Mouse (Mus musculus) MEL (cell line): Measurements from ENCODE around the gene Srsf3. TPM values are rescaled to one million over a fixed set of nuclear protein-coding genes. Genes with fewer than 3 reads are reported as not detected.

Experiments
- DNase-seq: peaks from one replicate; pipeline ENCODE4 v3.0.0; 2011; ENCODE audit warnings: low read depth, low spot score
- H3K27ac ChIP-seq: 2 replicates; pipeline ENCODE4 v1.5.1; 2012; ENCODE audit warnings: low read depth, mild to moderate bottlenecking, control low read depth, low read length, moderate library complexity; ENCODE audit not compliant: control insufficient read depth
- H3K27me3 ChIP-seq, 2 experiments: fragments of 150-350 bp in 1 of 2; sonication (generic) in 1 of 2; 2 replicates each; pipeline ENCODE4 v1.6.1; 2012; ENCODE audit warnings: low read length in 2 of 2, mild to moderate bottlenecking in 2 of 2, improper control_type of control experiment in 1 of 2, moderate library complexity in 1 of 2; ENCODE audit not compliant: insufficient read depth in 2 of 2, control insufficient read depth in 1 of 2
- H3K36me3 ChIP-seq, 2 experiments: 2 replicates each; pipeline ENCODE4 v1.6.1; 2012 to 2014; ENCODE audit warnings: low read length in 2 of 2, improper control_type of control experiment in 1 of 2, inconsistent platforms in 1 of 2, mild to moderate bottlenecking in 1 of 2; ENCODE audit not compliant: insufficient read depth in 2 of 2, control insufficient read depth in 1 of 2
- H3K4me1 ChIP-seq, 2 experiments: fragments of 150-350 bp in 1 of 2; sonication (generic) in 1 of 2; 2 replicates each; pipeline ENCODE4 v1.6.1; 2012; ENCODE audit warnings: low read length in 2 of 2, improper control_type of control experiment in 1 of 2, mild to moderate bottlenecking in 1 of 2; ENCODE audit not compliant: insufficient read depth in 2 of 2, control insufficient read depth in 1 of 2
- H3K4me3 ChIP-seq, 2 experiments: fragments of 150-350 bp in 1 of 2; sonication (generic) in 1 of 2; 2 replicates each; pipeline ENCODE4 v1.5.1; 2012; ENCODE audit warnings: low read depth in 2 of 2, low read length in 2 of 2, mild to moderate bottlenecking in 2 of 2, moderate library complexity in 2 of 2, control low read depth in 1 of 2, improper control_type of control experiment in 1 of 2; ENCODE audit not compliant: control insufficient read depth in 1 of 2, insufficient read depth in 1 of 2
- H3K79me2 ChIP-seq: 2 replicates; pipeline ENCODE4 v1.6.1; 2012; ENCODE audit warnings: mild to moderate bottlenecking, low read length, moderate library complexity; ENCODE audit not compliant: control insufficient read depth, poor library complexity, insufficient read depth
- H3K9ac ChIP-seq: 2 replicates; pipeline ENCODE4 v1.6.1; 2012; ENCODE audit warnings: low read depth, mild to moderate bottlenecking, control low read depth, low read length, moderate library complexity; ENCODE audit not compliant: control insufficient read depth, poor library complexity, severe bottlenecking
- H3K9me3 ChIP-seq: fragments of 150-350 bp; sonication (generic); replicated peaks from 2 replicates; pipeline ENCODE4 v1.6.1; 2012; ENCODE audit warnings: mild to moderate bottlenecking, low read length, improper control_type of control experiment, moderate library complexity; ENCODE audit not compliant: insufficient read depth
- CHD1 ChIP-seq: IDR thresholded peaks from 2 replicates; pipeline ENCODE4 v1.6.1; 2012; ENCODE audit warnings: low read depth, mild to moderate bottlenecking, inconsistent platforms, low read length, improper control_type of control experiment
- CHD2 ChIP-seq: IDR thresholded peaks from 2 replicates; pipeline ENCODE4 v1.6.1; 2011; ENCODE audit warnings: low read length, improper control_type of control experiment
- CTCF ChIP-seq, 3 experiments: IDR thresholded peaks in 2 of 3; conservative IDR thresholded peaks in 1 of 3; 2 replicates each; pipeline ENCODE4 v1.5.1; 2011 to 2012; ENCODE audit warnings: low read length in 3 of 3, low read depth in 2 of 3, mild to moderate bottlenecking in 2 of 3, improper control_type of control experiment in 1 of 3, inconsistent platforms in 1 of 3, mixed read lengths in 1 of 3, moderate library complexity in 1 of 3; ENCODE audit not compliant: control insufficient read depth in 1 of 3, insufficient read depth in 1 of 3, poor library complexity in 1 of 3, severe bottlenecking in 1 of 3
- E2F4 ChIP-seq: IDR thresholded peaks from 2 replicates; pipeline ENCODE4 v1.6.1; 2011; ENCODE audit warnings: low read depth, low read length, improper control_type of control experiment, borderline replicate concordance
- EP300 ChIP-seq, 2 experiments: IDR thresholded peaks; 2 replicates each; pipeline ENCODE4 v1.6.1; 2011; ENCODE audit warnings: improper control_type of control experiment in 2 of 2, low read length in 2 of 2, low read depth in 1 of 2, mild to moderate bottlenecking in 1 of 2
- ETS1 ChIP-seq: IDR thresholded peaks from 2 replicates; pipeline ENCODE4 v1.6.1; 2012; ENCODE audit warnings: low read depth, mild to moderate bottlenecking, inconsistent platforms, low read length, improper control_type of control experiment, moderate library complexity
- GABPA ChIP-seq: IDR thresholded peaks from 2 replicates; pipeline ENCODE4 v1.6.1; 2012; ENCODE audit warnings: low read depth, mild to moderate bottlenecking, inconsistent platforms, low read length, improper control_type of control experiment, moderate library complexity
- KAT2A ChIP-seq: conservative IDR thresholded peaks from 2 replicates; pipeline ENCODE4 v1.6.1; 2012; ENCODE audit warnings: low read depth, low read length, improper control_type of control experiment, inconsistent platforms
- MAZ ChIP-seq: IDR thresholded peaks from 2 replicates; pipeline ENCODE4 v1.6.1; 2012; ENCODE audit warnings: low read depth, mild to moderate bottlenecking, inconsistent platforms, low read length, improper control_type of control experiment
- MXI1 ChIP-seq: IDR thresholded peaks from 2 replicates; pipeline ENCODE4 v1.6.1; 2011; ENCODE audit warnings: mild to moderate bottlenecking, low read depth, low read length, improper control_type of control experiment
- NELFE ChIP-seq: IDR thresholded peaks from 2 replicates; pipeline ENCODE4 v1.6.1; 2011; ENCODE audit warnings: low read depth, low read length, improper control_type of control experiment
- NRF1 ChIP-seq: IDR thresholded peaks from 2 replicates; pipeline ENCODE4 v1.6.1; 2014; ENCODE audit warnings: low read depth, mild to moderate bottlenecking, inconsistent platforms, low read length, improper control_type of control experiment, moderate library complexity; ENCODE audit not compliant: poor library complexity, insufficient read depth, severe bottlenecking
- POLR2AphosphoS2 ChIP-seq: IDR thresholded peaks from 2 replicates; pipeline ENCODE4 v1.6.1; 2011; ENCODE audit warnings: low read length, improper control_type of control experiment
- POLR2AphosphoS5 ChIP-seq: IDR thresholded peaks from 2 replicates; pipeline ENCODE4 v1.6.1; 2012; ENCODE audit warnings: low read depth, borderline replicate concordance, mild to moderate bottlenecking, inconsistent platforms, low read length, moderate library complexity, mixed read lengths
- RAD21 ChIP-seq: IDR thresholded peaks from 2 replicates; pipeline ENCODE4 v1.6.1; 2011; ENCODE audit warnings: mild to moderate bottlenecking, low read depth, low read length, improper control_type of control experiment
- RCOR1 ChIP-seq: IDR thresholded peaks from 2 replicates; pipeline ENCODE4 v1.6.1; 2012; ENCODE audit warnings: low read depth, mild to moderate bottlenecking, inconsistent platforms, low read length, improper control_type of control experiment
- SIN3A ChIP-seq: IDR thresholded peaks from 2 replicates; pipeline ENCODE4 v1.6.1; 2012; ENCODE audit warnings: low read length, improper control_type of control experiment, inconsistent platforms
- SMC3 ChIP-seq: IDR thresholded peaks from 2 replicates; pipeline ENCODE4 v1.6.1; 2011; ENCODE audit warnings: low read depth, low read length, improper control_type of control experiment
- TAL1 ChIP-seq: IDR thresholded peaks from 2 replicates; pipeline ENCODE4 v1.6.1; 2012; ENCODE audit warnings: mild to moderate bottlenecking, inconsistent platforms, low read length, moderate library complexity, mixed read lengths
- TBP ChIP-seq: IDR thresholded peaks from 2 replicates; pipeline ENCODE4 v1.8.0; 2011; ENCODE audit warnings: low read depth, low read length, improper control_type of control experiment
- TCF12 ChIP-seq: IDR thresholded peaks from 2 replicates; pipeline ENCODE4 v1.6.1; 2014; ENCODE audit warnings: low read depth, mild to moderate bottlenecking, inconsistent platforms, low read length, improper control_type of control experiment, moderate library complexity
- UBTF ChIP-seq: IDR thresholded peaks from 2 replicates; pipeline ENCODE4 v1.6.1; 2012; ENCODE audit warnings: low read depth, mild to moderate bottlenecking, inconsistent platforms, low read length, improper control_type of control experiment, moderate library complexity, borderline replicate concordance; ENCODE audit not compliant: insufficient read depth
- USF1 ChIP-seq: IDR thresholded peaks from 2 replicates; pipeline ENCODE4 v1.6.1; 2014; ENCODE audit warnings: low read depth, mild to moderate bottlenecking, inconsistent platforms, low read length, improper control_type of control experiment, moderate library complexity
- USF2 ChIP-seq, 2 experiments: IDR thresholded peaks; 2 replicates each; pipeline ENCODE4 v1.6.1; 2011 to 2012; ENCODE audit warnings: improper control_type of control experiment in 2 of 2, low read length in 2 of 2, borderline replicate concordance in 1 of 2, inconsistent platforms in 1 of 2, low read depth in 1 of 2, mild to moderate bottlenecking in 1 of 2; ENCODE audit not compliant: insufficient read depth in 1 of 2
- ZC3H11A ChIP-seq: IDR thresholded peaks from 2 replicates; pipeline ENCODE4 v1.6.1; 2012; ENCODE audit warnings: low read depth, mild to moderate bottlenecking, inconsistent platforms, low read length, improper control_type of control experiment
- ZMIZ1 ChIP-seq: IDR thresholded peaks from 2 replicates; pipeline ENCODE4 v1.6.1; 2012; ENCODE audit warnings: low read depth, mild to moderate bottlenecking, inconsistent platforms, low read length, improper control_type of control experiment, moderate library complexity
- polyA plus RNA-seq, 2 experiments: library from polyadenylated mRNA; stranded (reverse) in 1 of 2; unstranded in 1 of 2; fragments of >175 nt in 1 of 2; fragments of >200 nt in 1 of 2; gene quantifications; 2 replicates each; pipeline versions ENCODE4 v1.2.1 to v1.2.4; 2012; ENCODE audit warnings: low replicate concordance in 2 of 2, low read depth in 1 of 2; ENCODE audit not compliant: insufficient read length in 2 of 2, insufficient read depth in 1 of 2, missing spikeins in 1 of 2
- total RNA-seq: library from RNA; depleted of rRNA; stranded (reverse); fragments of 300-350 nt; gene quantifications from 2 replicates; pipeline ENCODE4 v1.2.3, GENCODE M21; 2012

Srsf3 gene
- total and polyA plus RNA-seq, 3 experiments: 326 to 556 (median 367) TPM

GRCm38 (mm10) chr17:29016705-29017104 lies 15.7 kb upstream of the Srsf3 start:
- no peaks in the 10 kb centered on the region for H3K27me3 ChIP-seq
- H3K27ac ChIP-seq: no peak overlapping the region
- no peak overlapping the region for H3K9ac ChIP-seq
- H3K9me3 ChIP-seq: no peaks in the 10 kb centered on the region
- no peaks in the 10 kb centered on the region for H3K36me3 ChIP-seq
- H3K79me2 ChIP-seq: no peaks in the 10 kb centered on the region
- H3K4me1 ChIP-seq: no peaks in the 10 kb centered on the region
- no peak overlapping the region for H3K4me3 ChIP-seq
- TF ChIP-seq SIN3A (no peak), EP300 (IDR thresholded peaks at IDR 0.05; ENCODE audit: low read depth in 1 of 2, low read length in 2 of 2) (no peak), MXI1 (no peak), NELFE (no peak), USF1 (no peak), E2F4 (no peak), GABPA (no peak), USF2 (IDR thresholded peaks at IDR 0.05; ENCODE audit: borderline replicate concordance in 1 of 2, insufficient read depth in 1 of 2, low read depth in 1 of 2, low read length in 2 of 2) (no peak), TCF12 (no peak), CHD2 (no peak), ETS1 (no peak), TBP (no peak), ZMIZ1 (no peak), KAT2A (no peak), CHD1 (no peak), TAL1 (no peak), NRF1 (no peak)
- DNase-seq: no peak

- H3K27ac ChIP-seq: no peak overlapping the region
- peak; percentile 93 to 96 (median 95) for TF ChIP-seq CTCF (IDR thresholded peaks at IDR 0.05 in 2 of 3, conservative IDR thresholded peaks at IDR 0.05 in 1 of 3; ENCODE audit: control insufficient read depth in 1 of 3, insufficient read depth in 1 of 3, low read depth in 2 of 3, low read length in 3 of 3, poor library complexity in 1 of 3, severe bottlenecking in 1 of 3)
- no peak for TF ChIP-seq TAL1
- TF ChIP-seq POLR2AphosphoS5: no peak
- TF ChIP-seq SIN3A: peak; percentile 33; the same call in 1 of the 2 replicates
- peak; percentile 87 for TF ChIP-seq RAD21
- no peak for TF ChIP-seq RCOR1
- TF ChIP-seq SMC3: peak; percentile 89
- peak; percentile 63 for TF ChIP-seq ZC3H11A
- no peak for TF ChIP-seq UBTF
- no peak for TF ChIP-seq MAZ
- TF ChIP-seq POLR2AphosphoS2: no peak
- TF ChIP-seq MXI1: peak; percentile 18; the same call in 1 of the 2 replicates
- TF ChIP-seq, all 39 proteins: peak for 6
- DNase-seq: peak; percentile 87
Observed at GRCm38 (mm10) chr17:29018292-29018984, 14.0 kb upstream of the Srsf3 start.

More at GRCm38 (mm10) chr17:29018292-29018984, 14.0 kb upstream of the Srsf3 start:
- no peak overlapping the region for H3K9ac ChIP-seq
- H3K4me3 ChIP-seq: no peak overlapping the region
- no peaks in the 10 kb centered on the region for H3K4me1 ChIP-seq
- no peaks in the 10 kb centered on the region for H3K79me2 ChIP-seq
- H3K36me3 ChIP-seq: no peaks in the 10 kb centered on the region
- no peaks in the 10 kb centered on the region for H3K27me3 ChIP-seq
- H3K9me3 ChIP-seq: no peaks in the 10 kb centered on the region
